Mouse (Mus musculus): ENCODE results near the gene Emc3. TPM values are rescaled to one million over a fixed set of nuclear protein-coding genes. Genes with fewer than 3 reads are reported as not detected.

Emc3 gene
- polyA plus RNA-seq, 1 experiment, result 30.2 TPM

GRCm38 (mm10) chr6:113507130-113507529, 24.3 kb downstream of the Emc3 start:
- no peak overlapping the region for H3K27ac ChIP-seq (ENCODE audit: control insufficient read depth, insufficient read depth, low read depth, low read length, poor library complexity)
- no peaks in the 10 kb centered on the region for H3K4me1 ChIP-seq (ENCODE audit: control insufficient read depth, insufficient read depth, low read length)
- TF ChIP-seq POLR2A (IDR thresholded peaks at IDR 0.05; ENCODE audit: borderline replicate concordance, control insufficient read depth, low read depth, low read length), result no peak
- no peak for TF ChIP-seq CTCF (IDR thresholded peaks at IDR 0.05; ENCODE audit: control insufficient read depth, insufficient read depth, low read length)
- H3K4me3 ChIP-seq (replicated peaks; ENCODE audit: control insufficient read depth, low read depth, low read length), result no peak overlapping the region

GRCm38 (mm10) chr6:113505689-113506088, 25.8 kb downstream of the Emc3 start:
- WGBS, result 84% methylated on average over 1 of the region's 1 CpGs
- Histone ChIP-seq H3K4me3 (replicated peaks; ENCODE audit: control insufficient read depth, low read depth, low read length) (no peak overlapping the region), H3K4me1 (ENCODE audit: control insufficient read depth, insufficient read depth, low read length) (no peaks in the 10 kb centered on the region), H3K27ac (ENCODE audit: control insufficient read depth, insufficient read depth, low read depth, low read length, poor library complexity) (no peak overlapping the region)
- TF ChIP-seq CTCF (IDR thresholded peaks at IDR 0.05; ENCODE audit: control insufficient read depth, insufficient read depth, low read length) (no peak), POLR2A (IDR thresholded peaks at IDR 0.05; ENCODE audit: borderline replicate concordance, control insufficient read depth, low read depth, low read length) (no peak)

GRCm38 (mm10) chr6:113502801-113503200, 28.7 kb downstream of the Emc3 start:
- Histone ChIP-seq H3K27ac (ENCODE audit: control insufficient read depth, insufficient read depth, low read depth, low read length, poor library complexity) (no peak overlapping the region), H3K4me1 (ENCODE audit: control insufficient read depth, insufficient read depth, low read length) (no peaks in the 10 kb centered on the region), H3K4me3 (replicated peaks; ENCODE audit: control insufficient read depth, low read depth, low read length) (no peak overlapping the region)
- TF ChIP-seq CTCF (IDR thresholded peaks at IDR 0.05; ENCODE audit: control insufficient read depth, insufficient read depth, low read length) (no peak), POLR2A (IDR thresholded peaks at IDR 0.05; ENCODE audit: borderline replicate concordance, control insufficient read depth, low read depth, low read length) (no peak)
- WGBS, result 79% methylated on average over 2 of the region's 2 CpGs

- no peak for TF ChIP-seq CTCF (IDR thresholded peaks at IDR 0.05; ENCODE audit: control insufficient read depth, insufficient read depth, low read length)
- no peak within 1 kb of the TSS for H3K4me3 ChIP-seq (replicated peaks; ENCODE audit: control insufficient read depth, low read depth, low read length)
- 28% methylated on average over 32 of the region's 32 CpGs for WGBS
- H3K4me1 ChIP-seq (ENCODE audit: control insufficient read depth, insufficient read depth, low read length), result no peaks in the 10 kb centered on the region
- H3K27ac ChIP-seq (ENCODE audit: control insufficient read depth, insufficient read depth, low read depth, low read length, poor library complexity), result no peak within 1 kb of the TSS
Measured at GRCm38 (mm10) chr6:113501388-113502084, 29.9 kb downstream of the Emc3 start, which contains the start of gene Prrt3. Gene Prrt3 (minus strand): TSS chr6:113501931.

GRCm38 (mm10) chr6:113499346-113499745, 32.1 kb downstream of the Emc3 start:
- Histone ChIP-seq H3K4me1 (ENCODE audit: control insufficient read depth, insufficient read depth, low read length) (no peaks in the 10 kb centered on the region), H3K4me3 (replicated peaks; ENCODE audit: control insufficient read depth, low read depth, low read length) (no peak overlapping the region), H3K27ac (ENCODE audit: control insufficient read depth, insufficient read depth, low read depth, low read length, poor library complexity) (no peak overlapping the region)
- no peak for TF ChIP-seq CTCF (IDR thresholded peaks at IDR 0.05; ENCODE audit: control insufficient read depth, insufficient read depth, low read length)
- WGBS, result 23% methylated on average over 6 of the region's 6 CpGs

GRCm38 (mm10) chr6:113495071-113495675, 36.3 kb downstream of the Emc3 start:
- H3K4me3 ChIP-seq (replicated peaks; ENCODE audit: control insufficient read depth, low read depth, low read length), result peak overlapping the region; percentile 67
- peak overlapping the region; percentile 47; the same call in 1 of the 2 replicates for H3K27ac ChIP-seq (ENCODE audit: control insufficient read depth, insufficient read depth, low read depth, low read length, poor library complexity)
- TF ChIP-seq CTCF (IDR thresholded peaks at IDR 0.05; ENCODE audit: control insufficient read depth, insufficient read depth, low read length) (no peak), POLR2A (IDR thresholded peaks at IDR 0.05; ENCODE audit: borderline replicate concordance, control insufficient read depth, low read depth, low read length) (no peak)
- 58% methylated on average over 28 of the region's 28 CpGs for WGBS
- no peaks in the 10 kb centered on the region for H3K4me1 ChIP-seq (ENCODE audit: control insufficient read depth, insufficient read depth, low read length)

- Histone ChIP-seq H3K27ac (ENCODE audit: control insufficient read depth, insufficient read depth, low read depth, low read length, poor library complexity) (peak overlapping the region; percentile 83), H3K4me1 (ENCODE audit: control insufficient read depth, insufficient read depth, low read length) (no peaks in the 10 kb centered on the region), H3K4me3 (replicated peaks; ENCODE audit: control insufficient read depth, low read depth, low read length) (peak overlapping the region; percentile 67)
- peak; percentile 90 for TF ChIP-seq CTCF (IDR thresholded peaks at IDR 0.05; ENCODE audit: control insufficient read depth, insufficient read depth, low read length)
- no peak; the same call in 1 of the 2 replicates for TF ChIP-seq POLR2A (IDR thresholded peaks at IDR 0.05; ENCODE audit: borderline replicate concordance, control insufficient read depth, low read depth, low read length)
- 2% methylated on average over 54 of the region's 54 CpGs for WGBS
Measured at GRCm38 (mm10) chr6:113494258-113494788, 37.1 kb downstream of the Emc3 start.

- 88% methylated on average over 24 of the region's 24 CpGs for WGBS
Measured at GRCm38 (mm10) chr6:113492101-113492864, 39.2 kb downstream of the Emc3 start.

More at GRCm38 (mm10) chr6:113492101-113492864, 39.2 kb downstream of the Emc3 start:
- TF ChIP-seq POLR2A (IDR thresholded peaks at IDR 0.05; ENCODE audit: borderline replicate concordance, control insufficient read depth, low read depth, low read length) (no peak), CTCF (IDR thresholded peaks at IDR 0.05; ENCODE audit: control insufficient read depth, insufficient read depth, low read length) (no peak)
- no peak overlapping the region for H3K27ac ChIP-seq (ENCODE audit: control insufficient read depth, insufficient read depth, low read depth, low read length, poor library complexity)
- no peaks in the 10 kb centered on the region; the same call in 1 of the 2 replicates for H3K4me1 ChIP-seq (ENCODE audit: control insufficient read depth, insufficient read depth, low read length)
- H3K4me3 ChIP-seq (replicated peaks; ENCODE audit: control insufficient read depth, low read depth, low read length), result no peak overlapping the region

All from bone marrow, adult 2 months (tissue).